Mouse (Mus musculus) stomach, embryonic 15.5 days (tissue): ENCODE results near the gene Cst7. TPM values are rescaled to one million over a fixed set of nuclear protein-coding genes. Genes with fewer than 3 reads are reported as not detected.

Experiments used
- ATAC-seq: fragments of 200-750 bp; cut with Nextera tagmentation; 2 replicates; pipeline ENCODE4 v1.8.0; 2017; ENCODE audit warnings: low read depth, moderate number of reproducible peaks, moderate TSS enrichment; ENCODE audit not compliant: insufficient read depth, low FRiP score
- H3K27ac ChIP-seq: fragments of 300-500 bp; sonication (generic); 2 replicates; pipeline ENCODE4 v1.5.1; 2015; ENCODE audit warnings: mild to moderate bottlenecking, inconsistent platforms
- H3K27me3 ChIP-seq: fragments of 300-500 bp; sonication (generic); replicated peaks from 2 replicates; pipeline ENCODE4 v1.6.1; 2015; ENCODE audit warnings: inconsistent platforms
- H3K36me3 ChIP-seq: fragments of 300-500 bp; sonication (generic); 2 replicates; pipeline ENCODE4 v1.6.1; 2015; ENCODE audit warnings: inconsistent platforms
- H3K4me1 ChIP-seq: fragments of 300-500 bp; sonication (generic); 2 replicates; pipeline ENCODE4 v1.6.1; 2015; ENCODE audit warnings: inconsistent platforms
- H3K4me2 ChIP-seq: fragments of 300-500 bp; sonication (generic); 2 replicates; pipeline ENCODE4 v1.6.1; 2015; ENCODE audit warnings: mild to moderate bottlenecking, inconsistent platforms
- H3K4me3 ChIP-seq: fragments of 300-500 bp; sonication (generic); replicated peaks from 2 replicates; pipeline ENCODE4 v1.5.1; 2015; ENCODE audit warnings: inconsistent platforms
- H3K9ac ChIP-seq: fragments of 300-500 bp; sonication (generic); 2 replicates; pipeline ENCODE4 v1.6.1; 2015; ENCODE audit warnings: inconsistent platforms
- H3K9me3 ChIP-seq: fragments of 300-500 bp; sonication (generic); 2 replicates; pipeline ENCODE4 v1.6.1; 2016; ENCODE audit warnings: inconsistent platforms
- WGBS: fragments of 180-500 bp; shearing (Covaris S2); methylation state at CpG from one replicate; pipeline ENCODE4 v1.1.7; 2015; 5-methylcytosine and 5-hydroxymethylcytosine counted together
- polyA plus RNA-seq: library from polyadenylated mRNA; unstranded; fragments of >200 nt; fragmentation: Nextera tagmentation; extraction: Ambion mirVana; gene quantifications from 2 replicates; pipeline ENCODE4 v1.2.1, GENCODE M21; 2015

Gene Cst7
- polyA plus RNA-seq, 1 experiment from 2014 or later = 1.2 TPM

DNA sequence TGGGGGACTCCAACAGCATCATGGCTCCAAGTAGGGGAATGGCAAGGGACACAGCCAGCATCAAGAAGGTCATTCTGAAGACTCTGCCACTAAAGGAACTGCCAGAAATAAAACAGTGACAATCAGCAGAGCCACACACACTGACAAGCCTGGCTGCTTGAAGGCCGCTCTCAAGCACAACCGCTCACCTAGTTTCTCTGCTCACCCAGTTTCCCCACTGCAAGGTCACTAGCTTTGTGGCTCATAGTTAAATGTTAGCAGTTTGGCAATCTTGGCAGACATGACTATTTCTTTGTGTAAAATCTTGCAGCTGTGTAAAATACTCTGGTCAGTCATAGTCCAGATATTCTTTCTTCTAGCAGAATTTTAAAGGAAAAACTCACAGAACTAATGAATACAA is 30.0 kb downstream of the Cst7 start:
- Histone ChIP-seq H3K27me3 (no peaks in the 10 kb centered on the region), H3K4me1 (no peaks in the 10 kb centered on the region), H3K4me2 (no peak overlapping the region), H3K4me3 (no peak overlapping the region), H3K9me3 (no peaks in the 10 kb centered on the region), H3K27ac (no peak overlapping the region), H3K36me3 (no peaks in the 10 kb centered on the region), H3K9ac (no peak overlapping the region)
- no peak for ATAC-seq
- 96% methylated on average over 2 of the region's 2 CpGs for WGBS

DNA sequence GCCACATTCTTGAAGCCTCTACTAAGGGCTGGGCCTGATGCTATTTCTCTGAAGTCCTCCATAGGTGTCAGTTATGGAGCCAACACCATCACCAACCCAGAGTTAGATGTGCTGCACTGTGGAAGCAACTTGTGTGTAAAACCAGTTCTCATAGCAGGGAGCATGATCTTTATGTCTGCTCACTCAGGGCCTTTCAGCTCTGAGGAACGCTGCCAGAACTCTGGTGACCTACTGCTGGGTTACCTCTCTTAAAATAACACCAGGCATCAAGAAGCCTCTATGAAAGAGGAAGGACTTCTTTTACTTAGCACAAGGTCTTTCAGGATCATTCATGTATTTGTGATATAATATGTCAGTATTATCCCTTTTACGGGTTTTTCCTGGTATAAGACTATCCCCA is 32.0 kb downstream of the Cst7 start:
- Histone ChIP-seq H3K27me3 (no peaks in the 10 kb centered on the region), H3K9ac (no peak overlapping the region), H3K4me2 (no peak overlapping the region), H3K4me1 (peaks cover 2% of the 10 kb centered on the region; the same call in 1 of the 2 replicates), H3K4me3 (no peak overlapping the region), H3K36me3 (no peaks in the 10 kb centered on the region), H3K9me3 (no peaks in the 10 kb centered on the region), H3K27ac (no peak overlapping the region)
- no peak for ATAC-seq
- whole genome bisulfite sequencing = 95% methylated on average over 2 of the region's 2 CpGs

DNA sequence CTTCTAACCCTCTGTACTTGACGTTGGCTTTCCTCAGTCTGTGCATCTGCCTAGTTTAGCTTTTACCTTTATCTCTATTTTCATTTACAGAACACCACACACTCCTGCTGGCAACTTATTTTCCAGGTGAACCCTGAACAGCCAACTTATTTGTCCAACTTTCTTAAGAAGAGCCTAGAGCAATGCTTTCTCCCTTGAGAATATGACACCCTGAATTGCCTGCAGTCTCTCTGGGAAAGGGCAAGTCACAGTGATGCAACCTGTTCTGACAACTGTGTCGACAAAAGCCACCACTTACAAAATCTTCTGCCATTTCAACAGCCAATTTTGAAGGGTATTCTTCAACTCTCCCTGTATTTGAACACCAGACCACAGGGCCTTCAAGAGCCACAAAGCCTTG is 34.6 kb downstream of the Cst7 start:
- H3K9ac ChIP-seq = no peak overlapping the region
- H3K4me1 ChIP-seq = peaks cover 4% of the 10 kb centered on the region; the same call in 1 of the 2 replicates
- no peak overlapping the region for H3K4me2 ChIP-seq
- WGBS = 77% methylated on average over 2 of the region's 2 CpGs
- ATAC-seq = no peak
- H3K27ac ChIP-seq = no peak overlapping the region
- no peaks in the 10 kb centered on the region for H3K36me3 ChIP-seq
- H3K9me3 ChIP-seq = no peaks in the 10 kb centered on the region
- no peaks in the 10 kb centered on the region for H3K27me3 ChIP-seq
- H3K4me3 ChIP-seq = no peak overlapping the region

DNA sequence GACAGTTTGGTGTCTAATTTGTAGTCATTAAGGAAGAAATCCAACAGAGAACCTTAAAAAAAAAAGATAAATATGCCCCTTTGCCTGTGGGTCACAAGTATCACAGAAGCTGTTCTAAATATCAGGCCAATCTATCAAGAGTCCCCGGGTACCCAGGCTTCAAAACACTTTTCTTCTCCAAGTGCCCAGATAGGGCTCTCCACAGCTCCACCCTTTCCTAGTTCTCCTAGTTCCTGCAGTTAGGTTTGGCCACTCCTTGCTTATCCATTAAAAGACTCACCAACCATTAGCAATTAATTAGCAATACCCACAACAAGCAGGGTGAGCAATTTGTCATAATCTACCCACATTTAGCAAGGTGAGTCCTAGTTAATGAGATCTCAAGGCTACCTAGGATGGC is 36.9 kb downstream of the Cst7 start:
- no peaks in the 10 kb centered on the region for H3K9me3 ChIP-seq
- H3K4me3 ChIP-seq = no peak overlapping the region
- H3K36me3 ChIP-seq = no peaks in the 10 kb centered on the region
- H3K27ac ChIP-seq = no peak overlapping the region
- H3K27me3 ChIP-seq = no peaks in the 10 kb centered on the region
- no peak overlapping the region for H3K9ac ChIP-seq
- 60% methylated on average over 1 of the region's 1 CpGs for WGBS
- H3K4me1 ChIP-seq = peaks cover 4% of the 10 kb centered on the region; the same call in 1 of the 2 replicates
- no peak for ATAC-seq
- H3K4me2 ChIP-seq = peak overlapping the region; percentile 77

DNA sequence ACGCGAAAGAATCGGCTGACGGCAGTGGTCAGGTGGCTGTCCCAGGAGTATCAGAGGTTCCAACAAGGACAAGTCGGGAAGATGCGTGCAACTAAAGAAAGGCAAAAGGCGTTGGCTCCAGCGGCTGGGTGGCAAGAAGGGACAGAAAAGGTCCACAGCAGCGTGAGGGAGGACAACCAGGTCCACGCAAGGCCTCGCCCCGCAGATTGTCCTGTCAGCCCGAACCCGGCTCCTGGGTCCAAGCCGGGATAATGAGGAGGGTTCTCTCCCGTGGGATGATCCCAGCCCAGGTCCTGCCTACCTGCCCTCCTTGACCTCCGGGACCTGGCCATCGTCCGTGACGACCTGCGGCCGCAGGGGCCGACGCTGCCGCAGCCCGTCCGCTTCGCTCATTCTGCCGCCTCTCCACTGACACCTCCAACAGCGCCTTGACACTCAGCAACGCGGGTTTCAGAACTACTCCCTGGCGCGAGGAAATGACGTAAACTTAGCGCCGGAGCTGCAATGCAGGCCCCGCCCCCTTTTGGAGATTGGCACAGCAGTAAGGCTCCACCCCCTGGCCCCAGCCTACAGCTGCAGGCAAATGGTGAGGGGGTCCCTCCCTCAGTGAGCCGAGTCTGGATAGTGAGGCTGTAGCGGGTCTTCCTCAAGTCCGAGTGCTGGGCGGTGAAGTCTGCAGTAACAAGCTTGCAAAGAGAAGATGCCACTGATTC is 38.0 kb downstream of the Cst7 start, which contains the start of gene Apmap:
Apmap (minus strand) TSS at position 481 of the 713 bp plus-strand sequence.
- H3K4me1 ChIP-seq = peaks cover 4% of the 10 kb centered on the region; the same call in 1 of the 2 replicates
- peak within 1 kb of the TSS; percentile 77 for H3K4me2 ChIP-seq
- H3K36me3 ChIP-seq = no peaks in the 10 kb centered on the region
- peak within 1 kb of the TSS; percentile 79 for H3K4me3 ChIP-seq
- WGBS = under 1% methylated on average over 42 of the region's 42 CpGs
- no peaks in the 10 kb centered on the region for H3K27me3 ChIP-seq
- ATAC-seq = peak; percentile 96
- H3K9me3 ChIP-seq = no peaks in the 10 kb centered on the region
- H3K27ac ChIP-seq = peak within 1 kb of the TSS; percentile 59
- H3K9ac ChIP-seq = peak within 1 kb of the TSS; percentile 86

DNA sequence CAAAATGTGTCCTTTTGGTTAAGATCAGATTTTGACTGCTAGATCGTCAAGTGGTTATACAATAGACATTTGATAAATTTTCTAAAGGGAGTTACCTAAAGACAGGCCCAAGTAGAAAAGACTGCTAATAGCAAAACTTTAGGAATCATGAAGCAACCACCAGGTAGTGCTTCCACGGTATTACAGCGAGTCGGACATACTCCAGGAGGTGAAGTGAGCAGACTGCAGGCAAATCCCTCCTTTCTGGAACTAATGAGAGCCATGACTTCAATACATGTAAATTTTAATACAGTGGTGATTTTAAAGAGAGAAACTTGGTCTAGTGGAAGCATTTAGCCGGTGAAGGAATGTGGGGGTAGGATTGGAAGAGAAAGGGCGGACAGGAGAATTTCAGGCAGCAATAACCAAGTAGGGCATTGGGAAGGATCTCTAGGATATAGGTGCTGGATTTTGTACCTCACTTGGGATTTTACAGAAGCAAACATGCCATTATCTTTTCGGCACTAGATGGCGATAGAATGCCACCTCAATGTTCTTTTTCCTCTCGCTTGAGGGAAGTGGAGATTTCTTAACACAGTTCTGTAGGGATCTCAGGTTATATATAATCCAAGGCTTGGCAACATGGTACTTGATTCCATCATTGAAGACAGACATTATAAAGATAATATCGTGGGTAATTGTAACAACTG is 38.8 kb downstream of the Cst7 start:
- Histone ChIP-seq H3K27me3 (no peaks in the 10 kb centered on the region), H3K4me3 (peak overlapping the region; percentile 79), H3K9ac (peak overlapping the region; percentile 86; the same call in 1 of the 2 replicates), H3K4me2 (peak overlapping the region; percentile 77), H3K36me3 (no peaks in the 10 kb centered on the region), H3K27ac (peak overlapping the region; percentile 59), H3K9me3 (no peaks in the 10 kb centered on the region), H3K4me1 (peaks cover 4% of the 10 kb centered on the region; the same call in 1 of the 2 replicates)
- ATAC-seq = peak; percentile 61
- WGBS = 2% methylated on average over 10 of the region's 10 CpGs

DNA sequence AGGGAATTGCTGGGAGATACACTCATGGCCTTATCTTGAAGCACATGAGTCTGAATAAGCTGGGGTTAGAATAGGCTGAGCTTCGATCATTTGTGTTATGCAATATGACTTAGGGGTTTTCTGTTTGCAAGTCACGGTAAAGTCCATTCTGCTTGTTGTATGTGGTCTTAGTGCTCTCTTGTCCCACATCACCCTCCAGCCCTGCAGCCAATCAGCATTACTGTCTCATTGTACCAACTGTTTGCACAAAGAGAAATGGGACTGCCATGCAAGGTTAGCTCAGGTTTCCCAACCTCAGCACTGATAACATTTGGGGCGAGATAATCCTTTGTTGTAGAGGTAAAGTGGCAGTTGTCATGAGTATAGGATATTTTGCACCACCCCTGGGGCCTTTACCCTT is 39.9 kb downstream of the Cst7 start:
- Histone ChIP-seq H3K9ac (no peak overlapping the region), H3K4me2 (no peak overlapping the region), H3K36me3 (no peaks in the 10 kb centered on the region), H3K9me3 (no peaks in the 10 kb centered on the region), H3K27ac (no peak overlapping the region), H3K4me1 (peaks cover 4% of the 10 kb centered on the region; the same call in 1 of the 2 replicates), H3K4me3 (no peak overlapping the region), H3K27me3 (no peaks in the 10 kb centered on the region)
- 48% methylated on average over 3 of the region's 3 CpGs for WGBS
- ATAC-seq = no peak

DNA sequence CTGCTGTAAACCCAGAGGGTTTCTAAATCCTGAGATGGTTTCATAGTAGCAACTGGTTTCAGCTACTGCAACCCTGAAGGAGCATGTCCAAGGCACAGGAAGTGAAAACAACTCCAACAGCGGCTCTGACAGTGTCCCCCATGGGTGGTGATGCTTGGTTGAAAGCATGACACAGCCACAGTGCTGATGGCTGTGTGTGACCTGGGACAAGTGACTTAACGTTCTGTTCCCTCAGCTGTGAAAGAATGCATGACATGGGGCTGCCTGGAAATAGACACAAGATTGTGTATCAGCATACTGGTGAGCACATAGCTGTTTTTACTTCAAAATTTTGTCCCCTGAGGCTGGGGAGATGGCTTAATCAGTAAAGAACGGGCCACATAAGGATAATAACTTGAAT is 51.5 kb downstream of the Cst7 start:
- no peak overlapping the region for H3K4me2 ChIP-seq
- H3K4me3 ChIP-seq = no peak overlapping the region
- no peak overlapping the region for H3K9ac ChIP-seq
- H3K36me3 ChIP-seq = no peaks in the 10 kb centered on the region
- 67% methylated on average over 3 of the region's 3 CpGs for WGBS
- no peak for ATAC-seq
- H3K27me3 ChIP-seq = no peaks in the 10 kb centered on the region
- H3K4me1 ChIP-seq = no peaks in the 10 kb centered on the region
- H3K27ac ChIP-seq = no peak overlapping the region
- no peaks in the 10 kb centered on the region for H3K9me3 ChIP-seq

DNA sequence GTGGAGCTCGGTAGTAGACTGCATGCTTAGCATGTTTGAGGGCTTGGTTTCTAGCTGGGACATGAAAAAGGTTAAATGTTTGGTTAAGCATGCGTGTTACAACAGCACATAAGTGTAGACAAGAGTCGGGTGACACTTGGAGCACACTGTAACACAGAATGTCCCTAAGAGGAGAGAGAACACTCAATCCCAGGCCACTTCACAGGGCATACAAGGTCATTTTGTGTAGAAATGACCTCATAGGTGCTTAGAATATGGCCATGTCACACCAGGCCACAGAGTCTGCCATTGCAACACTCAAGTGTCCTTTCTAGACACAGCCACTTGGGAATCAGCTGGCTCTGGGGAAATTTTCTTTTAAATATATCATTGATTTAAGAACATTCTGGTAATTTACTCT is 53.7 kb downstream of the Cst7 start:
- no peaks in the 10 kb centered on the region for H3K36me3 ChIP-seq
- no peaks in the 10 kb centered on the region for H3K27me3 ChIP-seq
- no peaks in the 10 kb centered on the region for H3K4me1 ChIP-seq
- no peaks in the 10 kb centered on the region for H3K9me3 ChIP-seq
- WGBS = 85% methylated on average over 3 of the region's 3 CpGs
- H3K4me2 ChIP-seq = no peak overlapping the region
- H3K27ac ChIP-seq = no peak overlapping the region
- ATAC-seq = no peak
- H3K4me3 ChIP-seq = no peak overlapping the region
- H3K9ac ChIP-seq = no peak overlapping the region

DNA sequence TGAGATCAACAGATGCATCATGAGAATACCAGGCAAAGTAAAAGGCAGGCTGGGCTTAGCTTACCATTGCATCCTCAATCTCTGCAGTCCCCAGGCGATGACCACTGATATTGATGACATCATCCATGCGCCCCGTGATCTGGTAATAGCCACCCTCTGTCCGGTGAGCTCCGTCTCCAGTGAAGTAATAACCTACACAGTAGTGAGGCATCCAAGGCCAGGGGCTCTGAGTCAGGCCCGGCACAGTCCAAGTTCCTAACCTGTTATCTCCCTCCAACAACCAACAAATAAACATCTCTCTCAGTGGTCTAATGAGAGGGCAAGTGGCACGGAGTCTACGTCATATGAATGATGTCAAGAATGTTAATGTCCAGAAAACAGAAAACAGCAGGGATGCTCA is 54.7 kb downstream of the Cst7 start:
- Histone ChIP-seq H3K9ac (no peak overlapping the region), H3K36me3 (no peaks in the 10 kb centered on the region), H3K9me3 (no peaks in the 10 kb centered on the region), H3K4me3 (no peak overlapping the region), H3K4me2 (no peak overlapping the region), H3K4me1 (no peaks in the 10 kb centered on the region), H3K27ac (no peak overlapping the region), H3K27me3 (no peaks in the 10 kb centered on the region)
- WGBS = 86% methylated on average over 8 of the region's 8 CpGs
- ATAC-seq = no peak

DNA sequence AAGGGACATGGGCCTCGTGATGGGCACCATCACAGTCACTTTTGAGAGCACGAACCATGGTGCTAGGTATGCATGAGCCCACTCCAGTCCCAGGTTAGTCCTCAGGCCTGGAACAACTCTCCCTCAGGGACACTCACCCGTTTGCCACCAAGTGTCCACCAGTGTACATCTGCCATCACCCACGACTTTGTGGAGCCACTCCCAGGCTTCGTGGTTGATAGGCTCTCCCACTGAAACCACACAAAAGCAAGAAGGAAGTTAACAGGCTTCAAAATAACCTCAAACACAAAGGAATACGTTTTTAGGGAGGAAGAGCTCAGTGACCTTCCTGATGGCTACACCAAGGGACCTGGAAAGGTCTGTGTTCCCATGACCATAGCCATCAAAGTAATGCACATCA is 56.9 kb downstream of the Cst7 start:
- Histone ChIP-seq H3K9ac (no peak overlapping the region), H3K27me3 (no peaks in the 10 kb centered on the region), H3K4me1 (no peaks in the 10 kb centered on the region), H3K4me3 (no peak overlapping the region), H3K4me2 (no peak overlapping the region), H3K36me3 (no peaks in the 10 kb centered on the region), H3K9me3 (no peaks in the 10 kb centered on the region), H3K27ac (no peak overlapping the region)
- ATAC-seq = no peak
- WGBS = 60% methylated on average over 6 of the region's 6 CpGs
